Mouse (Mus musculus) lung, postnatal 0 days (tissue): ENCODE data around the gene Wnt11. TPM values are rescaled to one million over a fixed set of nuclear protein-coding genes. Genes with fewer than 3 reads are reported as not detected.

Experiments used
- ATAC-seq: fragments of 200-750 bp; cut with Nextera tagmentation; 2 replicates; pipeline ENCODE4 v1.8.0; 2017; ENCODE audit warnings: moderate library complexity
- DNase-seq: peaks from one replicate; pipeline ENCODE4 v3.0.0-alpha.2; 2016; ENCODE audit warnings: low spot score
- H3K27ac ChIP-seq: fragments of 300-500 bp; sonication (generic); 2 replicates; pipeline ENCODE4 v1.5.1; 2014; ENCODE audit warnings: antibody characterized with exemption, mild to moderate bottlenecking, low read length, mixed read lengths
- H3K27me3 ChIP-seq: fragments of 300-500 bp; sonication (generic); replicated peaks from 2 replicates; pipeline ENCODE4 v1.6.1; 2014; ENCODE audit warnings: low read length, mixed read lengths; ENCODE audit not compliant: insufficient read depth
- H3K36me3 ChIP-seq: fragments of 300-500 bp; sonication (generic); 2 replicates; pipeline ENCODE4 v1.6.1; 2014; ENCODE audit warnings: low read length, mixed read lengths; ENCODE audit not compliant: insufficient read depth
- H3K4me1 ChIP-seq: fragments of 300-500 bp; sonication (generic); 2 replicates; pipeline ENCODE4 v1.6.1; 2014; ENCODE audit warnings: antibody characterized with exemption, low read depth, low read length, mixed read lengths; ENCODE audit not compliant: insufficient read depth
- H3K4me2 ChIP-seq: fragments of 300-500 bp; sonication (generic); replicated peaks from 2 replicates; pipeline ENCODE4 v1.6.1; 2014; ENCODE audit warnings: low read depth, mild to moderate bottlenecking, low read length, moderate library complexity, mixed read lengths
- H3K4me3 ChIP-seq: fragments of 300-500 bp; sonication (generic); 2 replicates; pipeline ENCODE4 v1.5.1; 2014; ENCODE audit warnings: low read depth, low read length
- H3K9ac ChIP-seq: fragments of 300-500 bp; sonication (generic); replicated peaks from 2 replicates; pipeline ENCODE4 v1.6.1; 2014; ENCODE audit warnings: low read depth, mild to moderate bottlenecking
- H3K9me3 ChIP-seq: fragments of 300-500 bp; sonication (generic); 2 replicates; pipeline ENCODE4 v1.6.1; 2016; ENCODE audit warnings: low read length, mixed read lengths
- CTCF ChIP-seq: IDR thresholded peaks from 2 replicates; pipeline ENCODE4 v1.5.1; 2016; ENCODE audit warnings: antibody characterized with exemption, mild to moderate bottlenecking
- EP300 ChIP-seq: IDR thresholded peaks from 2 replicates; pipeline ENCODE4 v1.6.1; 2016; ENCODE audit warnings: antibody characterized with exemption, mild to moderate bottlenecking, control low read depth
- WGBS: fragments of 180-500 bp; shearing (Covaris S2); extraction: QIAGEN DNeasy Blood & Tissue Kit; methylation state at CpG from one replicate; pipeline ENCODE4 v1.1.7; 2014; 5-methylcytosine and 5-hydroxymethylcytosine counted together
- polyA plus RNA-seq: library from polyadenylated mRNA; unstranded; fragments of >200 nt; fragmentation: Nextera tagmentation; extraction: Ambion mirVana; gene quantifications from 2 replicates; pipeline ENCODE4 v1.2.1, GENCODE M21; 2015

Wnt11 gene
- polyA plus RNA-seq, 1 experiment from 2014 or later, result 10.5 TPM

GRCm38 (mm10) chr7:98794444-98794843 lies 40.5 kb upstream of the Wnt11 start:
- DNase-seq (no peak), ATAC-seq (no peak)
- no peak overlapping the region for H3K4me3 ChIP-seq
- H3K27ac ChIP-seq, result no peak overlapping the region
- TF ChIP-seq CTCF (no peak), EP300 (no peak)
- no peak overlapping the region for H3K9ac ChIP-seq
- WGBS, result 65% methylated on average over 3 of the region's 3 CpGs
- H3K9me3 ChIP-seq, result no peaks in the 10 kb centered on the region
- H3K36me3 ChIP-seq, result no peaks in the 10 kb centered on the region
- H3K27me3 ChIP-seq, result no peaks in the 10 kb centered on the region
- H3K4me1 ChIP-seq, result no peaks in the 10 kb centered on the region
- H3K4me2 ChIP-seq, result no peak overlapping the region

- Histone ChIP-seq H3K27ac (no peak overlapping the region), H3K4me2 (no peak overlapping the region), H3K4me1 (no peaks in the 10 kb centered on the region), H3K9me3 (no peaks in the 10 kb centered on the region), H3K27me3 (no peaks in the 10 kb centered on the region), H3K36me3 (no peaks in the 10 kb centered on the region), H3K4me3 (no peak overlapping the region), H3K9ac (no peak overlapping the region)
- WGBS, result 83% methylated on average over 5 of the region's 5 CpGs
- ATAC-seq, result no peak
- no peak for DNase-seq
- TF ChIP-seq EP300, result no peak
- TF ChIP-seq CTCF, result no peak
Measured at GRCm38 (mm10) chr7:98795637-98796036, 39.3 kb upstream of the Wnt11 start.

GRCm38 (mm10) chr7:98797347-98798133 lies 37.4 kb upstream of the Wnt11 start:
- H3K27ac ChIP-seq, result no peak overlapping the region
- H3K9me3 ChIP-seq, result no peaks in the 10 kb centered on the region
- DNase-seq (no peak), ATAC-seq (no peak)
- H3K27me3 ChIP-seq, result no peaks in the 10 kb centered on the region
- no peak overlapping the region for H3K9ac ChIP-seq
- 49% methylated on average over 5 of the region's 5 CpGs for WGBS
- TF ChIP-seq CTCF (no peak), EP300 (no peak)
- H3K4me2 ChIP-seq, result no peak overlapping the region
- no peaks in the 10 kb centered on the region for H3K36me3 ChIP-seq
- no peaks in the 10 kb centered on the region for H3K4me1 ChIP-seq
- no peak overlapping the region for H3K4me3 ChIP-seq

- ATAC-seq (peak; percentile 9; the same call in 1 of the 2 replicates), DNase-seq (no peak)
- H3K4me3 ChIP-seq, result no peak overlapping the region
- TF ChIP-seq CTCF (no peak), EP300 (no peak)
- H3K36me3 ChIP-seq, result no peaks in the 10 kb centered on the region
- H3K9ac ChIP-seq, result no peak overlapping the region
- WGBS, result 39% methylated on average over 3 of the region's 3 CpGs
- no peak overlapping the region for H3K4me2 ChIP-seq
- H3K9me3 ChIP-seq, result no peaks in the 10 kb centered on the region
- no peaks in the 10 kb centered on the region for H3K4me1 ChIP-seq
- no peaks in the 10 kb centered on the region for H3K27me3 ChIP-seq
- no peak overlapping the region for H3K27ac ChIP-seq
Measured at GRCm38 (mm10) chr7:98798134-98798417, 36.8 kb upstream of the Wnt11 start.

- WGBS, result 63% methylated on average over 8 of the region's 8 CpGs
- Histone ChIP-seq H3K27me3 (no peaks in the 10 kb centered on the region), H3K9me3 (no peaks in the 10 kb centered on the region), H3K4me2 (no peak overlapping the region), H3K36me3 (no peaks in the 10 kb centered on the region), H3K27ac (no peak overlapping the region), H3K4me3 (no peak overlapping the region), H3K4me1 (no peaks in the 10 kb centered on the region), H3K9ac (no peak overlapping the region)
- TF ChIP-seq EP300 (no peak), CTCF (no peak)
- ATAC-seq, result no peak
- DNase-seq, result no peak
Measured at GRCm38 (mm10) chr7:98800435-98800834, 34.5 kb upstream of the Wnt11 start.

GRCm38 (mm10) chr7:98801086-98801485 lies 33.8 kb upstream of the Wnt11 start:
- Histone ChIP-seq H3K36me3 (no peaks in the 10 kb centered on the region), H3K4me1 (no peaks in the 10 kb centered on the region), H3K9me3 (no peaks in the 10 kb centered on the region), H3K4me3 (no peak overlapping the region), H3K27ac (no peak overlapping the region), H3K4me2 (no peak overlapping the region), H3K9ac (no peak overlapping the region), H3K27me3 (no peaks in the 10 kb centered on the region)
- peak; percentile 46; the same call in 1 of the 2 replicates for ATAC-seq
- no peak for TF ChIP-seq CTCF
- no peak for TF ChIP-seq EP300
- 49% methylated on average over 7 of the region's 7 CpGs for WGBS
- DNase-seq, result peak; percentile 50
